Mouse (Mus musculus): Measurements from ENCODE around the gene Gm4881. TPM values are rescaled to one million over a fixed set of nuclear protein-coding genes. Genes with fewer than 3 reads are reported as not detected.

Gene Gm4881
- polyA plus RNA-seq, 1 experiment: 0.31 TPM

DNA sequence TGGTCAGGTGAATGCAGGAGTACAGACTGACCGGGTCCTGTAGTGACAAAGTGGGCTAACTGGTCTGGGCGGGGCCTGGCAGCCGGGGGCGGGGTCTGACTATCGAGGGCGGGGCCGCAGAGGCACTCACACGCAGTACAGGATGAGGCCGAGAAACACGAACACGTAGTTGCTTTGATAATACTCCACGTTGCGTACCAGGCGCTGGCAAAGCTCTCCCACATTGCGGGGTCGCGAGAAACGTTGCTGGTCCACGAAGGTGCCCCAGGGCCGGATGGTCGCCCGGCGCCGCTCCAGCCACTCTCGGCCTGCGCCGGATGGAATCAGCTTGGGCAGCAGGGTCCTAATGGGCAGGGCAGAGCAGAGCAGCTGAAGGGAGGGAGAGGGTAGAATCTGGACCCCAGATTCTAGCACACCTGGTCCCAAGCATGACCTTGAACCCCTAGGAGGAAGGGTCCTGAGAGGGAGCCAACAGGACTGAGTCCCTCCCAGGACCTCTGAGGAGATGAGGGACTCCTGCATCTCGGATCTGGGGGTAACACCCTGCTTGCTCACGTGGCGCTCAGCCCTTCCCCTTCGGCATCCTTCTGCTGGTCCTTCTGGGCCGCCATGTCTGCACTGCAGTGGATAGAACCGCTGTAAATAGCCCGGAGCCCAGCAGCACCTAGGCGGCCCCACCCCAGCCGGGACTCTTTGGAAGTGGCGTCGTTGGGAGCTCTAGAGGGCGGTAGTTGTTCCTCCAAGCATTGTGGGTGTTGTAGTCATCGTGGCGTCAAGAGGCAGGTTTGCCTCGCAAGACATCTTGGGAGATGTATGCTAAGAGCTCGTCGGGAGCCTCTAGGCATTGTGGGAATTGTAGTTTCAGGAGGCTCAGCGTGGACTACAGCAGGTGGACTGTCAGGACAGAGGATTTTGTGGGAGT is 27.9 kb upstream of the Gm4881 start, which contains the start of gene Rabac1:
Gene Rabac1 (minus strand): TSS at position 783 of the 922 bp plus-strand sequence.
- Histone ChIP-seq H3K27ac (ENCODE audit: control insufficient read depth, insufficient read depth, low read length) (peak within 1 kb of the TSS; percentile 53), H3K4me3 (ENCODE audit: control insufficient read depth, insufficient read depth, low read length) (peak within 1 kb of the TSS; percentile 73), H3K36me3 (ENCODE audit: control insufficient read depth, insufficient read depth, low read length) (no peaks in the 10 kb centered on the region), H3K27me3 (ENCODE audit: control insufficient read depth, insufficient read depth, low read length) (no peaks in the 10 kb centered on the region), H3K4me1 (replicated peaks; ENCODE audit: control insufficient read depth, insufficient read depth, low read length) (peaks cover 10% of the 10 kb centered on the region)
- TF ChIP-seq CTCF (IDR thresholded peaks at IDR 0.05; ENCODE audit: borderline replicate concordance, control insufficient read depth, extremely low read depth, insufficient read depth, low read length, poor library complexity) (0 out of 2 replicates have a peak, but pooled peaks have one; percentile 15), POLR2A (IDR thresholded peaks at IDR 0.05; ENCODE audit: control insufficient read depth, extremely low read depth, insufficient read depth, low read length, poor library complexity) (peak; percentile 64; the same call in 1 of the 2 replicates)
- WGBS: under 1% methylated on average over 45 of the region's 45 CpGs
- peak; percentile 89 for DNase-seq

- DNase-seq: no peak
- Histone ChIP-seq H3K36me3 (ENCODE audit: control insufficient read depth, insufficient read depth, low read length) (no peaks in the 10 kb centered on the region), H3K4me1 (replicated peaks; ENCODE audit: control insufficient read depth, insufficient read depth, low read length) (peaks cover 10% of the 10 kb centered on the region), H3K4me3 (ENCODE audit: control insufficient read depth, insufficient read depth, low read length) (peak overlapping the region; percentile 73), H3K27me3 (ENCODE audit: control insufficient read depth, insufficient read depth, low read length) (no peaks in the 10 kb centered on the region), H3K27ac (ENCODE audit: control insufficient read depth, insufficient read depth, low read length) (no peak overlapping the region)
- 24% methylated on average over 19 of the region's 19 CpGs for WGBS
- TF ChIP-seq POLR2A (IDR thresholded peaks at IDR 0.05; ENCODE audit: control insufficient read depth, extremely low read depth, insufficient read depth, low read length, poor library complexity) (no peak), CTCF (IDR thresholded peaks at IDR 0.05; ENCODE audit: borderline replicate concordance, control insufficient read depth, extremely low read depth, insufficient read depth, low read length, poor library complexity) (peak; percentile 76; the same call in 1 of the 2 replicates)
These were observed 27.1 kb upstream of the Gm4881 start for GRCm38 (mm10) chr7:24971261-24971971.

DNA sequence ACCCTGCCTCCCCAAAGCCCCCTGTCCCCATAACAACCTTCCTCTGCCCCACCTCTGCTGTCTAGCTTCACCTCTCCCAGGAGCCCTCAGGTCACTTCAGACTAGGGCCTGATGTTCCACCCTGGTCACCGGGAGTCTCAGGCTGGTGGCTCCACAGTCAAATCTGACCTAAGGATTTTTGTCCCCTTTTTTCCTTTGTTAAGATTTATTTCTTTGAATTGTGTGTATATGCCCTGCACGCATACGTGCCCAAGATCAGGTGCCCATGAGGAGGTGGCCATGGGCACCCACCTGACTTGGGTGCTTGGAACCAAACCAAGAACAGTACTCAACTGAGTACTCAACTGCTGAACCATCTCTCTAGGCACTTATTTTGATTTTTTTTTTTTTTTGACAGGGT is 26.0 kb upstream of the Gm4881 start:
- H3K27me3 ChIP-seq (ENCODE audit: control insufficient read depth, insufficient read depth, low read length): no peaks in the 10 kb centered on the region
- no peak overlapping the region for H3K27ac ChIP-seq (ENCODE audit: control insufficient read depth, insufficient read depth, low read length)
- no peaks in the 10 kb centered on the region for H3K36me3 ChIP-seq (ENCODE audit: control insufficient read depth, insufficient read depth, low read length)
- peaks cover 10% of the 10 kb centered on the region for H3K4me1 ChIP-seq (replicated peaks; ENCODE audit: control insufficient read depth, insufficient read depth, low read length)
- no peak overlapping the region for H3K4me3 ChIP-seq (ENCODE audit: control insufficient read depth, insufficient read depth, low read length)
- TF ChIP-seq POLR2A (IDR thresholded peaks at IDR 0.05; ENCODE audit: control insufficient read depth, extremely low read depth, insufficient read depth, low read length, poor library complexity): no peak
- DNase-seq: no peak
- WGBS: 95% methylated on average over 3 of the region's 3 CpGs

DNA sequence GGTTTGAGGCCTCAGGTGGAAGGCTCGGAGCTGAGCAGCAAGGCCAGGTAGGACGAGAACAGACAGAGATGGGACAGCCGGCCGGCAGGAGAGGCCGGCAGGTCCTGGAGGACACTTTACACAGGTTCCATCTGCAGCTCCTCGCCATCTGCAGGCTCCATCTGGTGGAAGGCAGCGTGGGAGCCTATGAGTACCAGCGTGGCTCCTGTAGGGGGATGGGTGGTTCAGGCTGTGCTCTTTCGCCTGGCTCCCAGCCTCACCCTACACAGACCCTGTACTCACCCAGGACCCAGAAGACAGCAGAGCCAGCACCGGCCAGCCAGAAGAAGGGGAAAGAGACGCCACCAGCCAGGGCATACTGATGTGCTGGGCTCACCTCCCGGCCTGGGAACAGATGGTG is 25.5 kb upstream of the Gm4881 start:
- TF ChIP-seq POLR2A (IDR thresholded peaks at IDR 0.05; ENCODE audit: control insufficient read depth, extremely low read depth, insufficient read depth, low read length, poor library complexity) (no peak), CTCF (IDR thresholded peaks at IDR 0.05; ENCODE audit: borderline replicate concordance, control insufficient read depth, extremely low read depth, insufficient read depth, low read length, poor library complexity) (no peak)
- DNase-seq: no peak
- WGBS: 95% methylated on average over 12 of the region's 12 CpGs
- H3K36me3 ChIP-seq (ENCODE audit: control insufficient read depth, insufficient read depth, low read length): no peaks in the 10 kb centered on the region
- no peaks in the 10 kb centered on the region for H3K27me3 ChIP-seq (ENCODE audit: control insufficient read depth, insufficient read depth, low read length)
- H3K27ac ChIP-seq (ENCODE audit: control insufficient read depth, insufficient read depth, low read length): no peak overlapping the region
- no peak overlapping the region for H3K4me3 ChIP-seq (ENCODE audit: control insufficient read depth, insufficient read depth, low read length)
- peaks cover 6% of the 10 kb centered on the region for H3K4me1 ChIP-seq (replicated peaks; ENCODE audit: control insufficient read depth, insufficient read depth, low read length)

- DNase-seq: no peak
- H3K27me3 ChIP-seq (ENCODE audit: control insufficient read depth, insufficient read depth, low read length): no peaks in the 10 kb centered on the region
- TF ChIP-seq POLR2A (IDR thresholded peaks at IDR 0.05; ENCODE audit: control insufficient read depth, extremely low read depth, insufficient read depth, low read length, poor library complexity): no peak
- peaks cover 5% of the 10 kb centered on the region for H3K4me1 ChIP-seq (replicated peaks; ENCODE audit: control insufficient read depth, insufficient read depth, low read length)
- WGBS: 93% methylated on average over 6 of the region's 6 CpGs
- no peaks in the 10 kb centered on the region for H3K36me3 ChIP-seq (ENCODE audit: control insufficient read depth, insufficient read depth, low read length)
- H3K27ac ChIP-seq (ENCODE audit: control insufficient read depth, insufficient read depth, low read length): no peak overlapping the region
- no peak overlapping the region for H3K4me3 ChIP-seq (ENCODE audit: control insufficient read depth, insufficient read depth, low read length)
These were observed 24.2 kb upstream of the Gm4881 start for GRCm38 (mm10) chr7:24968463-24968862.

DNA sequence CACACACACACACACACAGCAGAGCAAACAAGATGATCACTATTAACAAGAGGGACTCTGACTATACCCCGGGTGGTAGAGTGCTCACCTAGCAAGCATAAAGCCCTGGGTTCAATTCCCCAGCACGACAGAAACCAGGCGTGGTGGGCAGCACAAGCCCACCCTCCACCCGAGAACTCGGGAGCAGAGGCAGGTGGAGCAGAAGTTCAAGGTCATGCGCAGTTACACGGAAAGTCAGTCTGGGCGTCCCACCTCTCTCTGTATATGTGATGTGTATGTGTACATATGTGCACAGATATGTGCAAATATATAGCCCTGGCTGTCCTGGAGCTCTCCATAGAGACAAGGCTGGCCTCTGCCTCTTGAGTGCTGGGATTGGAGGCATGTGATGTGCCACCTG is 23.7 kb upstream of the Gm4881 start:
- Histone ChIP-seq H3K4me1 (replicated peaks; ENCODE audit: control insufficient read depth, insufficient read depth, low read length) (peaks cover 5% of the 10 kb centered on the region), H3K27me3 (ENCODE audit: control insufficient read depth, insufficient read depth, low read length) (no peaks in the 10 kb centered on the region), H3K4me3 (ENCODE audit: control insufficient read depth, insufficient read depth, low read length) (no peak overlapping the region), H3K27ac (ENCODE audit: control insufficient read depth, insufficient read depth, low read length) (no peak overlapping the region), H3K36me3 (ENCODE audit: control insufficient read depth, insufficient read depth, low read length) (no peaks in the 10 kb centered on the region)
- no peak for DNase-seq
- 97% methylated on average over 8 of the region's 8 CpGs for WGBS
- TF ChIP-seq POLR2A (IDR thresholded peaks at IDR 0.05; ENCODE audit: control insufficient read depth, extremely low read depth, insufficient read depth, low read length, poor library complexity) (no peak), CTCF (IDR thresholded peaks at IDR 0.05; ENCODE audit: borderline replicate concordance, control insufficient read depth, extremely low read depth, insufficient read depth, low read length, poor library complexity) (no peak)

Data from thymus, adult 2 months (tissue).